Mouse (Mus musculus) limb, embryonic 11.5 days (tissue): ENCODE data around the gene Kctd21. TPM values are rescaled to one million over a fixed set of nuclear protein-coding genes. Genes with fewer than 3 reads are reported as not detected.

Source experiments
- ATAC-seq: fragments of 200-750 bp; cut with Nextera tagmentation; 2 replicates; pipeline ENCODE4 v1.8.0; 2017; ENCODE audit warnings: low read depth; ENCODE audit not compliant: insufficient number of reproducible peaks, low FRiP score, low TSS enrichment
- DNase-seq: peaks from one replicate; pipeline ENCODE4 v3.0.0-alpha.2; 2015; ENCODE audit warnings: low spot score
- H3K27ac ChIP-seq: fragments of 300-500 bp; sonication (generic); replicated peaks from 2 replicates; pipeline ENCODE4 v1.5.1; 2014; ENCODE audit warnings: low read depth, mild to moderate bottlenecking, low read length
- H3K27me3 ChIP-seq: fragments of 300-500 bp; sonication (generic); 2 replicates; pipeline ENCODE4 v1.6.1; 2014; ENCODE audit warnings: mild to moderate bottlenecking, low read length, mixed read lengths; ENCODE audit not compliant: control insufficient read depth, insufficient read depth
- H3K36me3 ChIP-seq: fragments of 300-500 bp; sonication (generic); 2 replicates; pipeline ENCODE4 v1.6.1; 2014; ENCODE audit warnings: mild to moderate bottlenecking, low read length, moderate library complexity, mixed read lengths; ENCODE audit not compliant: control insufficient read depth, insufficient read depth
- H3K4me1 ChIP-seq: fragments of 300-500 bp; sonication (generic); 2 replicates; pipeline ENCODE4 v1.6.1; 2014; ENCODE audit warnings: low read length, mixed read lengths; ENCODE audit not compliant: control insufficient read depth, insufficient read depth
- H3K4me2 ChIP-seq: fragments of 300-500 bp; sonication (generic); 2 replicates; pipeline ENCODE4 v1.6.1; 2014; ENCODE audit warnings: low read depth, mild to moderate bottlenecking, moderate library complexity; ENCODE audit not compliant: severe bottlenecking
- H3K4me3 ChIP-seq: fragments of 300-500 bp; sonication (generic); 2 replicates; pipeline ENCODE4 v1.5.1; 2014; ENCODE audit warnings: low read depth, low read length
- H3K9ac ChIP-seq: fragments of 300-500 bp; sonication (generic); 2 replicates; pipeline ENCODE4 v1.6.1; 2014; ENCODE audit warnings: mild to moderate bottlenecking, low read length
- H3K9me3 ChIP-seq: fragments of 300-500 bp; sonication (generic); 2 replicates; pipeline ENCODE4 v1.6.1; 2016; ENCODE audit warnings: low read length; ENCODE audit not compliant: control insufficient read depth
- WGBS: fragments of 180-500 bp; shearing (Covaris S2); extraction: QIAGEN DNeasy Blood & Tissue Kit; methylation state at CpG from one replicate; pipeline ENCODE4 v1.1.7; 2014; 5-methylcytosine and 5-hydroxymethylcytosine counted together
- polyA plus RNA-seq: library from polyadenylated mRNA; unstranded; fragments of >200 nt; fragmentation: Nextera tagmentation; extraction: Ambion mirVana; gene quantifications from 2 replicates; pipeline ENCODE4 v1.2.1, GENCODE M21; 2014

Kctd21 gene
- polyA plus RNA-seq, 1 experiment from 2014 or later, result 4.3 TPM

DNA sequence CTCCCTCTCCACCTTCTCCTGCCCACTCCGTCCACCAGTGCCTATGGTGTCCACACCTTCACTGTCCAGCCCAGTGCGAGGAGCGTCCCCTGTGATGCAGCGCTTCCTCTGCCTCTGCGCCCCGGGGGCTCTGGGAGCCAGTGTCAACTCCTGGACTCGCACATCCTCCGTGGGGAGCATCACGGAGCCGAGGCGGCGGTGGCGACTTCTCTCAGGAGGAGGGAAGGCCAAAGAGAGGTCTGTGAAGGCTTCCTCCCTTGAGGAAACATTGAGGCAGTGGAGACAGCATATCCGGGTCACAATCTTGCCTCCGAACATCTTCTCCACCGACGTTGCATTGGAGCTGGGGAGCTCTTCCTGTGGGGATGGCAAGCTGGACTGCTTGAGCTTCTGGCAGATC lies 19.9 kb upstream of the Kctd21 start:
- Histone ChIP-seq H3K9me3 (no peaks in the 10 kb centered on the region), H3K27me3 (no peaks in the 10 kb centered on the region), H3K36me3 (no peaks in the 10 kb centered on the region), H3K4me3 (no peak overlapping the region), H3K4me2 (no peak overlapping the region), H3K9ac (no peak overlapping the region), H3K27ac (no peak overlapping the region), H3K4me1 (no peaks in the 10 kb centered on the region)
- no peak for ATAC-seq
- DNase-seq, result no peak
- 88% methylated on average over 17 of the region's 17 CpGs for WGBS

DNA sequence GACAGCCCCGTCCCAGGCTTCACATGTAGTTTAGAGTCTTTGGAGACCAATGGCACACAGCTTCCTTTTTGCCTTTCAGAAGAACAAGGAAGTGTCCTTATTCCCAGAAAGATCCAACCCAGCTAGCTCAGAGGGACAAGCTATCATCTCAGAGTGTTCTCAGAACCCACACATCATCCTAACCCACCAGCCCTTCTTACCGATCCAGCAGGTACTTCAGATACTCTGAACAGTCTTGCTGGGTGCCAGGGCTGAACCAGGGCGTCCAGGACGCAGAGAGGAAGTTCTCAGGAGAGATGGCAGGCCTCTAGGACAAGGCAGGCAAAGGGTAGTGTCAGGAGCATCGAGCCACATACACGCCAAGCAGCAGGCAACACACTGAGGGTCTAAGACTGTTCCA lies 19.3 kb upstream of the Kctd21 start:
- Histone ChIP-seq H3K9ac (no peak overlapping the region), H3K4me1 (no peaks in the 10 kb centered on the region), H3K27me3 (no peaks in the 10 kb centered on the region), H3K4me2 (no peak overlapping the region), H3K27ac (no peak overlapping the region), H3K36me3 (no peaks in the 10 kb centered on the region), H3K4me3 (no peak overlapping the region), H3K9me3 (no peaks in the 10 kb centered on the region)
- 91% methylated on average over 6 of the region's 6 CpGs for WGBS
- DNase-seq (no peak), ATAC-seq (no peak)

DNA sequence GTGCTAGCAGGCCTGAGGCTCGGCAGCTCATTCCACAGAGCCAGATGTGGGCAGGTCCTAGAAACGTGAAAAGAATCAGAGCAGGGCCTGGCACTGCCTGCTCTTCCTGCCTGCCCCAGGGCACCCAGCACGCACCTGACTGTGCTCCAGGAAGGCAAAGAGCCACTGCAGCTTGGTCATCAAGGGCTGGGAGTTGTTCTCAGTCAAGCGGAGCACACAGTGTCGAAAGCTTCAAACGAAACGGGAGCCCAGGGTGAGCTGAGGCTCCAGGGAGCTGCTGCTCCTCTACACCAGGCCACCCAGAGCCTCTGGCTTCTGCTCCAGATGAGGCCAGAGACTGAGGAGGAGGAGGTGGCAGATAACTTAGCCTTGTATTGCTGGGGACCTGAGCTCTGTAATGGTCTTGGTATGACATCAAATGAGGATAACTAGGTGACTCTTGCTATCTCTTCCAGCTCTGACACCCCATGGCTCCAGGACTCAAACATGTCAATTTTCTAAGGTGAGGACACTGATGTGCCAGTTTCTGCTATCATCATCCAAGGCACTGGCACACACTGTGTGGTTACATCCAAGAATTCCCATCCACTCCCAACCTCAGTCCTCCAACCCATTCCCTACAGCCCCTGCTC lies 18.6 kb upstream of the Kctd21 start:
- no peak overlapping the region for H3K27ac ChIP-seq

DNA sequence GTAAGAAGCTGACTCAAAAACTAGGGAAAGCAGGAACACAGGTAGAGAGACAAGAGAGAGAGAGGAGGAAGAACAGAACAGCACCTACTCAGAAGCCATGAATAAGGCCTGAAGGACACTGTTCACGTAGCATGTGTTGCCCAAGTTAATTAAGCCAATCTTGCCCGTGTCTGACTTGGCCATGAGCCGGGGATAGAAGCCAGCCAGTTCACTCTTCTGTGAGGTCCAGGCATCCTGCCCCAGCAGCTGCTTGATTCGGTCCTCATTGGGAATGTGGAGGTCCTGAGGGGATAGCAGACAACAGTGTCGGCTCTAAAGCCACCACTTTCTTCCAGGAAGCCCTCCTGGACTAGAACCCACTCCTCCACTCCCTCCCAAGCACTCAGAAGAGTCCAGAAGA lies 17.5 kb upstream of the Kctd21 start:
- no peak overlapping the region for H3K27ac ChIP-seq
- H3K36me3 ChIP-seq, result no peaks in the 10 kb centered on the region
- no peak for ATAC-seq
- no peaks in the 10 kb centered on the region for H3K9me3 ChIP-seq
- no peak for DNase-seq
- WGBS, result 75% methylated on average over 5 of the region's 5 CpGs
- H3K4me1 ChIP-seq, result no peaks in the 10 kb centered on the region
- H3K4me2 ChIP-seq, result no peak overlapping the region
- no peak overlapping the region for H3K9ac ChIP-seq
- no peaks in the 10 kb centered on the region for H3K27me3 ChIP-seq
- H3K4me3 ChIP-seq, result no peak overlapping the region

More for the DNA sequence above, 18.6 kb upstream of the Kctd21 start:
- Histone ChIP-seq H3K9me3 (no peaks in the 10 kb centered on the region), H3K27me3 (no peaks in the 10 kb centered on the region), H3K4me3 (no peak overlapping the region), H3K4me2 (no peak overlapping the region), H3K36me3 (no peaks in the 10 kb centered on the region), H3K4me1 (no peaks in the 10 kb centered on the region), H3K9ac (no peak overlapping the region)
- DNase-seq (no peak), ATAC-seq (no peak)
- 81% methylated on average over 7 of the region's 7 CpGs for WGBS

DNA sequence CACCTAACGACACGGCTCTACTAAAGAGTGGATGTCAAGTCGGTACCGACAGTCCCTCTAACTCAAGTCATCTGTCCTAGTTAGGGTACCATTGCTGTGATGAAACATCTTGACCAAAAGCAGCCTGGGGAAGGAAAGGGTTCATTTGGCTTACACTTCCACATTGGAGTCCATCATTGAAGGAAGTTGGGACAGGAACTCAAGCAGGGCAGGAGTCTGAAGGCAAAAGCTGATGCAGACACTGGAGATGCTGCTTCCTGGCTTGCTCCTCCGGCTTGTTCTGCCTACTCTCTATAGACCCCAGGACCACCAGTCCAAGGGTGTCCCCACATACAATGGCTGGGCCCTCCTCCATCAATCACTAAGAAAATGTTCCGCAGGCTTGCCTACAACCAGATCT lies 16.5 kb upstream of the Kctd21 start:
- Histone ChIP-seq H3K4me1 (no peaks in the 10 kb centered on the region), H3K36me3 (no peaks in the 10 kb centered on the region), H3K4me2 (no peak overlapping the region), H3K9ac (no peak overlapping the region), H3K4me3 (no peak overlapping the region), H3K9me3 (no peaks in the 10 kb centered on the region), H3K27me3 (no peaks in the 10 kb centered on the region), H3K27ac (no peak overlapping the region)
- ATAC-seq (no peak), DNase-seq (no peak)
- WGBS, result 93% methylated on average over 6 of the region's 6 CpGs

DNA sequence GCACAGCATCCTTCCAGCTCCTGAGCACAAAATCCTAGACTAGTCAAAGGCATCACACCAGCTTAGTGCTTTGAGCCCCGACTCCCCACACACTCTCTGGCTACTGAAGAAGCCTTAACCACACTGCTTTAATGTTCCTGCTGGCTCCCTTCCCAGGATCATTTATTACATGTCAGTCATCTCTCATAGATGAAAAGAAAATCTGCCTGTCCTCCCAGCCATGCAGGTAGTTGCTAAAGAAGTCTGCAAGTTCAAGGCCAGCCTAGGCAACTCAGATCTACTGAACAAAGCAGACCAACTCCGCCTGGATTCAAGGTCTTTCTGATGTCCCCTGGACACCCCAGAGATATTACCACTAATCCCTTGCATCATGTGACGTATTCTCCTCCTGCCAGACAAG lies 14.4 kb upstream of the Kctd21 start:
- no peaks in the 10 kb centered on the region for H3K27me3 ChIP-seq
- no peak overlapping the region for H3K9ac ChIP-seq
- ATAC-seq (no peak), DNase-seq (no peak)
- 81% methylated on average over 3 of the region's 3 CpGs for WGBS
- no peak overlapping the region for H3K27ac ChIP-seq
- H3K4me3 ChIP-seq, result no peak overlapping the region
- H3K36me3 ChIP-seq, result no peaks in the 10 kb centered on the region
- no peaks in the 10 kb centered on the region for H3K4me1 ChIP-seq
- no peaks in the 10 kb centered on the region for H3K9me3 ChIP-seq
- H3K4me2 ChIP-seq, result no peak overlapping the region

DNA sequence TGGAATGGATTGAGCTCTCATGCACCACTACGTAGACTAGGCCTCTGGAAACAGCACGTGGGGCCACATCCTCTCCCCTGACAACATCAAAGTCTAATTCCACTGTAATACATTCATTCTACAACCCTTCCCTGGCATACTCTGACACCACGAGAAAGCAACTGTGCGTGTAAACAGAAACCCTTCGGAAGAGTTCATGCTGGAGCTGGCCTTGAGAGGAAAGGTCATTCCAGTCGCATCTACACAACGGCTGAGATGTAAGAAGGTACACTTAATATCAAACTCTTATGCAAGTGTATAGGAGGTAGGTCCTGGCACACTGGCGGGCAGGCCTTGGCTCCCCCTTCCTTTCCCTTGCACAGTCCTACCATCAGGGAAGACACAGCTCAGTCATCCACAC lies 7.8 kb upstream of the Kctd21 start:
- Histone ChIP-seq H3K27me3 (peaks cover 29% of the 10 kb centered on the region), H3K4me2 (no peak overlapping the region), H3K4me1 (peaks cover 7% of the 10 kb centered on the region), H3K9ac (no peak overlapping the region), H3K27ac (no peak overlapping the region), H3K36me3 (no peaks in the 10 kb centered on the region), H3K4me3 (no peak overlapping the region), H3K9me3 (no peaks in the 10 kb centered on the region)
- no peak for DNase-seq
- WGBS, result 90% methylated on average over 8 of the region's 8 CpGs
- ATAC-seq, result no peak

DNA sequence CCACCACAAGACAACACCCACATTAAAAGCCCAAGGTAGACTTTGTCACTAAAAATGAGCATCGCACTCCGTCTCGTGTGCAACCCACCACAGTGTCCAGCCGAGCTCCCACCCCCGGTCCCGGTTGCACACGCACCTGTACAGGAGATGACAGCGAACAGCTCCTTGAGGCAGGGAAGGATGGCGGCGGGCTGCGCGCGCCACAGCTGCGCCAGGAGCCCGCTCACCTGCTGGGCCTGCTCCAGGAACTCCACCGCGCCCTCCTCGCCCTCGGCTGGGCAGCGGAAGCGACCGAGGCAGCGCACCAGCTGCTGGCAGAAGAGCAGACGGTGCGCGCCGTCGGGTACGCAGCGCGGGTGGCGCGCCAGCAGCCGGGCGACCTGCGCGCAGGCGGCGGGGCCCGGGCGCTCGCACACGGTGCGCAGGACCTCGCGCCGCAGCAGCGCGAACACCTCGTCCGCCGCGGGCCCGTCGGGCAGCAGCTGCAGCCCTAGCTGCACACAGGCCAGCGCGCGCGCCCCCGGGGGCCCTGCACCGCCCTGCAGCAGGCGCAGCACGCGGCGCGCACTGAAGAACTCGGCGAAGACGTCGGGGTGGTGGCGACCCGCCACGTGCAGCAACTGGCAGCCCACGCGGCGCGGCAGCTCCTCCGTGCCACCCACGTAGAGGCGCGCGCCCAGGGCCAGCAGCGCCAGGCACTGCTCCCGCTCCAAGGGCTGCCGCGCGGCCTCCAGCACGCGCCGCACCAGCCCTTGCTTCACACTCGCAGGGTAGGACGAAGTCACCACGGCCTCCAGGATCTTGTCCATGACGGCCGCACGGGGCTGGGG lies 6.8 kb upstream of the Kctd21 start:
- no peak overlapping the region for H3K27ac ChIP-seq
- ATAC-seq, result peak; percentile 32; the same call in 1 of the 2 replicates
- H3K4me2 ChIP-seq, result peak overlapping the region; percentile 56
- 12% methylated on average over 96 of the region's 96 CpGs for WGBS
- no peaks in the 10 kb centered on the region for H3K36me3 ChIP-seq
- DNase-seq, result peak; percentile 46
- H3K9me3 ChIP-seq, result no peaks in the 10 kb centered on the region
- peaks cover 7% of the 10 kb centered on the region for H3K4me1 ChIP-seq
- peak overlapping the region; percentile 24 for H3K4me3 ChIP-seq
- H3K9ac ChIP-seq, result peak overlapping the region; percentile 37; the same call in 1 of the 2 replicates
- H3K27me3 ChIP-seq, result peaks cover 29% of the 10 kb centered on the region
